Mouse (Mus musculus) kidney, adult 2 months (tissue): ENCODE data around the gene Tapt1.

ENCODE experiments used
- CTCF ChIP-seq: fragments of 200-500 bp; conservative IDR thresholded peaks from 2 replicates; pipeline ENCODE4 v1.5.1; 2011; ENCODE audit warnings: low read depth, mild to moderate bottlenecking, control low read depth, low read length, moderate library complexity, mixed read lengths; ENCODE audit not compliant: insufficient read depth, insufficient read length
- POLR2A ChIP-seq: fragments of 200-500 bp; IDR thresholded peaks from one replicate; pipeline ENCODE4 v1.6.1; 2011; ENCODE audit warnings: low read depth, low read length, control low read depth

- TF ChIP-seq POLR2A (no peak), CTCF (no peak)
Observed at GRCm38 (mm10) chr5:44239187-44240136, 13.0 kb upstream of the Tapt1 start.
